In genomic region chr13:49200688-49201087, GRCm38 (mm10) we compare ENCODE assay signal across 1 mouse cellular context.
TF ChIP-seq lines count a peak whose summit lies in the region.

No protein-coding gene starts in this region.

TF ChIP-seq in CH12.LX, 34 proteins besides CTCF, POLR2A, EP300 and RAD21:
- TF ChIP-seq MXI1 (IDR thresholded peaks at IDR 0.05; ENCODE audit: low read depth, low read length) (no peak), IRF4 (IDR thresholded peaks at IDR 0.05; ENCODE audit: low read depth, low read length) (no peak), BHLHE40 (IDR thresholded peaks at IDR 0.05; ENCODE audit: low read depth, low read length) (peak; percentile 69)
